Mouse (Mus musculus) fibroblast of lung, adult 2 months (primary cell): ENCODE data around the gene Acsl6.
"Not testable (repeated sequence)": the region's sequence is repeated elsewhere in the genome, so short reads cannot be mapped to it uniquely, and the experiment has no call there.

Source experiments
- DNase-seq: peaks from one replicate; pipeline ENCODE4 v3.0.0-alpha.2; 2011; ENCODE audit warnings: low read depth

Acsl6 gene

DNA sequence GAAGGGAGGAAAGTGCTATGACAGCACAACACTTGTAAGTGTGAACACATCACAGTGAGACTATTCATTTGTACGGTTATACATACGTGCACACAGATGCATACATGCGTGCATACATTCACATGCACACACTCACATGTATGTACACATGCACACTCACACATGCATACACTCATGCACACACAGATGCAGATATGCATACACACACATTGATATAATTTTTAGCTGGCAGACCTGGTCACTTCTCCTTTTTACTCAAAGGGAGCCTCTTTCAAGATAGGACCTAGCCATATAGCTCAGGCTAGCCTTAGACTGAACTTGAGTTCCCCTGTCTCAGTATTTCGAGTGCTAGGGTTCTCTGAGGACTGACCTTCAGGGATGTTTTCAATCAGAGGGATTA lies 87.7 kb downstream of the Acsl6 start:
- no peak for DNase-seq

DNA sequence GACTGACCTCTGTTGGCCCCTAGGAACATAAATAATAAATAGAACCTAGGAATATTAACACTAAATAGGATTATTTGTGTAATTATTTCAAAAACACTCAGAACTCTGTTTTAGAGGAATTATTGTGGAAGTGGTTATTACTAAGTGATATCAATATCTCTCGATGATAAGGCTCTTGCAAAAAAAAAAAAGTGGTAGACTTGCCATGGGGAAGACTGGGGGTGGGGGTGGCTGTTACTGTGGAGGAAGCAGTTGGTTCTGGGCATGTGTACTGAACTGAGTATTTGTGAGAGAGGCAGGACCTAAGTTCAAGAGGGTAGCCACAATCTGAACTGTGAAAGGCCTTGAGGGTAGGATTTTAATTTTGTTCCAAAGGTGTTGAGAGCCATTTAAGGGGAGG lies 93.1 kb downstream of the Acsl6 start:
- DNase-seq, result no peak

DNA sequence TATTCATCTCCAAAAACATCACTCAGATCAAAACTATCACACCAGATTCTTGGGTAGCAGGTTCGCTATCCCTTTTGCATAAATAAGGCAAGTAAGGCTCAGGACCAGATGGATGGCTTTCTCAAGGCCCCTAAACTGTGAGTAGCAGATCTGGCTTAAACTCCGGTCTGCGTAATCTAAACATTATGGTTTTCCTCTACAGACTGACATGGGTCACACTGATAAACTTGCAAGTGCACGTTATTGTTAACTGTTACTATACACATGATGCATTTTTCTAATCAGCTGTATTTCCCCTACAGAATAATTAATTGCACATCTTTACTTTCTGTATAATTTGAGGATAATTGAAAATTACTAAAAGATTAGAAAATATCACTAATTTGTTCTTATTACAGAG lies 94.5 kb downstream of the Acsl6 start:
- no peak for DNase-seq

DNA sequence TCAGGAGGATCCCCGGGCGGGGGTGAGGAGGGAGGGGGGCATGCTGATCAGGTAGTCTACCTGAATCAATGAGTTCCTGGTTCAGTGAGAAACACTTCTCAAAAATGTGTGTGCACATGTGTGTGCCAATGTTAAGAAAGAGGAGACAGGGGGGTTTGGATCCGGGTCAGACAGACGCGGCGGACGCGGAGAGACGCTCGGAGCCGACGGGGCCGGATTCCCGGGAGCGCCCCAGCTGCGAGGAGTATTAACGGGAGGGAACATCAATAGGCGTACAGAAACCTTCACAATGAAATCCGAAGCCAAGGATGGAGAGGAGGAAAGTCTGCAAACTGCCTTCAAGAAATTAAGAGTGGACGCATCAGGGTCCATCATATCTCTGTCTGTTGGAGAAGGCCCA lies 97.2 kb downstream of the Acsl6 start:
- DNase-seq, result not testable (repeated sequence)

DNA sequence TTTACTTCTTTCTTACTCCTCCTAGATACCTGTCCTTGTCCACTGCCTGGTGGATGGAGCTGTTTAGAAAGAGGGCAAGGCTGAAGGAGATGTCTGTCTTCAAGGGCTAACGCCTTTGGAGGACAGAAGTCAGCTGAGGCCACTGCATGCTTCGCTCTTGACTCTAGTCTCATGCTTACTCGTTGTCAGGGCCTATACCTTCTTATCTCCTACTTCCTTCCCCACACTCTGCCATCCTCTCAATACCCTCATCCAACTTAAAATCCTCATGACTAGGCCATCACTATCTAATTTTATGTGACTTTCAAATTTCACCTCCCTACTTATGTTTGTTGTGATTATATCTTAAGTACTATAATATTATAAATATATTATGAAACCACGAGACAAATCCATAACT lies 101.3 kb downstream of the Acsl6 start:
- DNase-seq, result no peak

DNA sequence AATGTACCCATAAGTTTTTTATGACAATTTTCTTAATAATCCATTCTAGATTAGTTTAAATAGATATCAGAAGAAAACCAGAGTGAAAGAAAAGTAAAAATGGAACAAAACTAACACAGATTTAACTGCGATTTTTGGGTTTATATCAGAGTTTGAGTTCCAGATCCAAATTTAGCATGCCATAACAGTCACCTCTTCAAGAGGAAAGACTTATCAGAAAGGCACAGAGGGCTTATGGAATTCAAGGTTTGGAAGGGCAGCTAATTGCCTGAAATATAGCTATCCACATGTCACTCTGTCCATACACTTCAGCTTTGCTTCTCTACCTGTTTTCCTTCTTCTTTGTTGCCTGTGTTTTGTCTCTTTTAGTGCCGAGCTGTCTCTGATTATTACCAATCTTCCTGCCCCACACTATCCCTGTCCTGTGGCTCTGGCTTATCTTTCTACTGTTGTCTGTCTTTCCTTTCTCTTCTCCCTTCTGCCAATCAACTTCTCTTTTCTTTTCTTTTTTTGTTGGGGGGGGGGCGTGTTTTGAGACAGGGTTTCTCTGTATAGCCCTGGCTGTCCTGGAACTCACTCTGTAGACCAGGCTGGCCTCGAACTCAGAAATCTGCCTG lies 103.4 kb downstream of the Acsl6 start:
- DNase-seq, result no peak

GRCm38 (mm10) chr11:54410612-54411011 lies 107.0 kb downstream of the Acsl6 start:
- no peak for DNase-seq

DNA sequence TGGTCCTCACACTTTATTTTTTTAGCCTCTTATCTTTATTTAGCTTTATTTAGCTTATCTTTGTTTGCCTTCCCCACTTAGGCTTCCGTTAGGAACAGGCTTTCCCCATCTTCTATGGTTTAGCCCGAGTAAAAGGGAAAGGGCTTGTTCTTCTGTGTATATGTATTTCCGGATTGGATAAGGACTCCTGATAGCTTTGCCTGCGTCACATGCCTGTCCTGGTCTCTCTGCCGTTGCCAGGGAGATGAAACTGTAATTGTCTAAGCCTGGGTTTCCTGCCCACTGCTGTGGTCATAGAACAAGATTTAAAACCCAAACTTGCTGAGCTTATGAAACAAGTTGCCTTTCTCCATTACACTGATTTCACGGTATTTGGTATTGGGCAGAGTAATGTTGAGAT lies 109.4 kb downstream of the Acsl6 start:
- DNase-seq, result peak; percentile 12
